Mouse (Mus musculus) forebrain, embryonic 11.5 days (tissue): Measurements from ENCODE around the gene Kcne2. TPM values are rescaled to one million over a fixed set of nuclear protein-coding genes. Genes with fewer than 3 reads are reported as not detected.

ENCODE experiments used
- ATAC-seq: fragments of 200-750 bp; cut with Nextera tagmentation; replicated peaks from 2 replicates; pipeline ENCODE4 v1.8.0; 2017; ENCODE audit warnings: moderate TSS enrichment; ENCODE audit not compliant: low FRiP score
- DNase-seq: peaks from one replicate; pipeline ENCODE4 v3.0.0-alpha.2; 2017; ENCODE audit warnings: low spot score
- H3K27ac ChIP-seq: fragments of 300-500 bp; sonication (generic); 2 replicates; pipeline ENCODE4 v1.5.1; 2014; ENCODE audit warnings: low read depth, low read length
- H3K27me3 ChIP-seq: fragments of 300-500 bp; sonication (generic); 2 replicates; pipeline ENCODE4 v1.6.1; 2014; ENCODE audit warnings: mild to moderate bottlenecking, low read length, mixed read lengths; ENCODE audit not compliant: control insufficient read depth, insufficient read depth
- H3K36me3 ChIP-seq: fragments of 300-500 bp; sonication (generic); 2 replicates; pipeline ENCODE4 v1.6.1; 2014; ENCODE audit warnings: mild to moderate bottlenecking, low read length, moderate library complexity, mixed read lengths; ENCODE audit not compliant: control insufficient read depth, insufficient read depth
- H3K4me1 ChIP-seq: fragments of 300-500 bp; sonication (generic); replicated peaks from 2 replicates; pipeline ENCODE4 v1.6.1; 2014; ENCODE audit warnings: low read length, mixed read lengths; ENCODE audit not compliant: control insufficient read depth, insufficient read depth
- H3K4me2 ChIP-seq: fragments of 300-500 bp; sonication (generic); 2 replicates; pipeline ENCODE4 v1.6.1; 2014; ENCODE audit warnings: low read depth, mild to moderate bottlenecking, low read length, moderate library complexity, mixed read lengths; ENCODE audit not compliant: severe bottlenecking
- H3K4me3 ChIP-seq: fragments of 300-500 bp; sonication (generic); 2 replicates; pipeline ENCODE4 v1.5.1; 2014; ENCODE audit warnings: low read depth, low read length
- H3K9ac ChIP-seq: fragments of 300-500 bp; sonication (generic); 2 replicates; pipeline ENCODE4 v1.6.1; 2014; ENCODE audit warnings: low read length
- H3K9me3 ChIP-seq: fragments of 300-500 bp; sonication (generic); 2 replicates; pipeline ENCODE4 v1.6.1; 2016; ENCODE audit warnings: low read length, mixed read lengths; ENCODE audit not compliant: control insufficient read depth
- WGBS: fragments of 180-500 bp; shearing (Covaris S2); extraction: QIAGEN DNeasy Blood & Tissue Kit; methylation state at CpG from one replicate; pipeline ENCODE4 v1.1.7; 2014; 5-methylcytosine and 5-hydroxymethylcytosine counted together
- polyA plus RNA-seq: library from polyadenylated mRNA; unstranded; fragments of >200 nt; fragmentation: Nextera tagmentation; extraction: Ambion mirVana; gene quantifications from 2 replicates; pipeline ENCODE4 v1.2.1, GENCODE M21; 2014

Gene Kcne2
- polyA plus RNA-seq, 1 experiment from 2014 or later: 0.45 TPM

DNA sequence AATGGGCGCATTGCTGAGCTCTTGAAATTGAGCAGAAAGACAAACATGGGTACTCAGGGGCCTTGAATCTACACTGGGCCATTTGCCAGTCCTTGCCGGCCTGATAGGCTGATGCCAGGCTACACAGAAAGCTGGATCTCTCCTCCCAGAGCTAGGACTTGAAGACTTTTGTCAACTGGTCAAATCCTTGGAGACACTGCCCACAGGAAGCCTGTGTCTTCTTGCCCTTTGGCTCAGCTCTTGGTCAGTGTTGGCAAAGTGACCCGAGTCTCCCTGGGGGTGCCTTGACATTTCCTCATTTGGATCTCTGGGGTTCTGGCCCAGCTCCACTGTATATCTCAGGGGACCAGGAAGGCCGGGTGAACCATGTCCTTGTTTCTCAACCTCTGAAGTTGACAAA is 16.7 kb upstream of the Kcne2 start:
- no peaks in the 10 kb centered on the region for H3K4me1 ChIP-seq
- no peak for ATAC-seq
- no peak overlapping the region for H3K4me2 ChIP-seq
- no peaks in the 10 kb centered on the region for H3K27me3 ChIP-seq
- no peaks in the 10 kb centered on the region for H3K36me3 ChIP-seq
- H3K9ac ChIP-seq: no peak overlapping the region
- H3K9me3 ChIP-seq: no peaks in the 10 kb centered on the region
- DNase-seq: no peak
- H3K27ac ChIP-seq: no peak overlapping the region
- H3K4me3 ChIP-seq: no peak overlapping the region
- WGBS: 89% methylated on average over 4 of the region's 4 CpGs

DNA sequence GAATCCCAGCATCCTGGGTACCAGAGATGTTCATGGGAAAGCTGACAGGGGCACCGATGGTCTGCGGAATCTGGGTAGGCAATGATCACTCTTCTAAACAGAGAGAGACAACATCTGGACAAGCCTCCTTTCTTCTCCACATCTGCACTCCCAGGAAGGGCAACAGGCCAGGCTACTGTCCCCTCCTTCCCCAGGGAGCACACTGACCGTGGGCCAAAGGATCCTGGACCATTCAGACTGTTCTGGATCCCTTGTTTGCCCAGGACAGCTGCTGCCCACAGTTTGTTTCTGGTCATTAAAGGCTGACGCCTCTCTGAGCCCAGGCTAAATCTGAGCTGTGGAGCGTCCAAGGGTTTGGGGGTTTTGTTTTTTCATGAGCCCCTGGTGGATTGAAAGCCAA is 9.5 kb upstream of the Kcne2 start:
- Histone ChIP-seq H3K36me3 (no peaks in the 10 kb centered on the region), H3K4me2 (no peak overlapping the region), H3K9me3 (no peaks in the 10 kb centered on the region), H3K4me1 (no peaks in the 10 kb centered on the region), H3K9ac (no peak overlapping the region), H3K27me3 (no peaks in the 10 kb centered on the region), H3K27ac (no peak overlapping the region), H3K4me3 (no peak overlapping the region)
- DNase-seq: no peak
- ATAC-seq: no peak
- 76% methylated on average over 5 of the region's 5 CpGs for WGBS

DNA sequence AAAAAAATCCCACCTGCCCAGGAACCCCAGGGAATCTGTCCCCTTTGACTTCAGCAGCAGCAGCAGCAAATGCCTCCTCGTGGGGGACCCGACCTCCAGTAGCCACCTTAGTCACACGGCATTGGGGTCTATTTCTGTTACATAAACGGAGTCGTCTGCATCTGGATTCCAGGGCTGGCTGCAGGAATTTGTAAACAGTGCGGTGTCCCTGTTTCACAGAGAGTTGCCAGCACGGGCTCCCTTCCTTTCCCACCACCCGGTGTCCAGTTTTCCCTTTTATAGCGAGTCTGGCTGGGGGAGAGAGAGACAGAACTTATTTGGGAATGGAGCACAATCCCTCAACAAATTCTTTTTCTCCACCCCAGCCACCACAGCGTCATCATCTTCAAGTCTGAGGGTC is 7.1 kb upstream of the Kcne2 start:
- 69% methylated on average over 10 of the region's 10 CpGs for WGBS
- Histone ChIP-seq H3K9ac (no peak overlapping the region), H3K27me3 (no peaks in the 10 kb centered on the region), H3K36me3 (no peaks in the 10 kb centered on the region), H3K4me2 (no peak overlapping the region), H3K4me3 (no peak overlapping the region), H3K27ac (no peak overlapping the region), H3K9me3 (no peaks in the 10 kb centered on the region), H3K4me1 (no peaks in the 10 kb centered on the region)
- no peak for ATAC-seq
- no peak for DNase-seq

DNA sequence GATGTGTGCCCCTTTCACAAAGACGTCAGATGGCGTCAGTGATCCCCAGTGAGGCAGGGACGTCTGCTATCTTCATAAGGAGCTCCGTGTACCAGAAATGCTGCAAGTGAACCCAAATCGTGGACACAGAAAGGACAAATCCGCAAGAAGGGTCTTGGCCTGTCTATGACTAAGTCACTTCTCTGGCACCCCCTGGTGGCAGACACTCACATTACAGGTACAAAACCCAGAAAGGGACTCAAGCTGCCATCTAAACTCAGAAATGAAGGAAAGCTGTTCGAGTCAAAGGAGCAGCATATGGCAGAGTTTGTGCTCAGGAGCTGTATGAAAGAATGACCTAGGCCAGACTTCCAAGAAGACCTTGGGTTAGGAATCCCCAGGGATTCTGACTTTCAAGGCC is 5.6 kb upstream of the Kcne2 start:
- no peak overlapping the region for H3K27ac ChIP-seq
- no peaks in the 10 kb centered on the region for H3K36me3 ChIP-seq
- DNase-seq (peak; percentile 91), ATAC-seq (no peak)
- H3K4me2 ChIP-seq: no peak overlapping the region
- no peaks in the 10 kb centered on the region for H3K9me3 ChIP-seq
- no peak overlapping the region for H3K9ac ChIP-seq
- no peaks in the 10 kb centered on the region for H3K27me3 ChIP-seq
- no peaks in the 10 kb centered on the region for H3K4me1 ChIP-seq
- H3K4me3 ChIP-seq: no peak overlapping the region
- WGBS: 13% methylated on average over 7 of the region's 7 CpGs

DNA sequence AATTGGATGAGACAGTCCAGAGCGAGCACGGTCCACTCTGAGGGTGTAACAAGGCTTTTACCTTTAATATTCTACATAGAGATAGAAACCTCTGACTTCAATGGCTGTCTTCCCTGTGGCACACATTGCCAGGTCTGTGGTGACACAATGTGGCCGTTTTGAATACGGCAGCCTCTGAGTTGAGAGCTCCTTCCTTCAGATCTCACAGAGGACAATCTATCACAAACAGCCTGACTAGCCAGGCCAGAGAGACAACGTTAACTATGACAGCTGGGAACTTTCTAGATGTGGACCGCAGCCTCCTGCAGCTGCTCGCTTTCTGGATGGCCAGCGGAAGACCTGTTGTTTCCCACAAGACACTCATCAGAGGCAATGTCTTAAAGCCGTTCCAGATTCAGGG is 3.4 kb upstream of the Kcne2 start:
- 92% methylated on average over 9 of the region's 9 CpGs for WGBS
- H3K9ac ChIP-seq: no peak overlapping the region
- H3K9me3 ChIP-seq: no peaks in the 10 kb centered on the region
- H3K27me3 ChIP-seq: no peaks in the 10 kb centered on the region
- H3K27ac ChIP-seq: no peak overlapping the region
- no peaks in the 10 kb centered on the region for H3K4me1 ChIP-seq
- H3K4me3 ChIP-seq: no peak overlapping the region
- ATAC-seq (no peak), DNase-seq (no peak)
- no peaks in the 10 kb centered on the region for H3K36me3 ChIP-seq
- H3K4me2 ChIP-seq: no peak overlapping the region

DNA sequence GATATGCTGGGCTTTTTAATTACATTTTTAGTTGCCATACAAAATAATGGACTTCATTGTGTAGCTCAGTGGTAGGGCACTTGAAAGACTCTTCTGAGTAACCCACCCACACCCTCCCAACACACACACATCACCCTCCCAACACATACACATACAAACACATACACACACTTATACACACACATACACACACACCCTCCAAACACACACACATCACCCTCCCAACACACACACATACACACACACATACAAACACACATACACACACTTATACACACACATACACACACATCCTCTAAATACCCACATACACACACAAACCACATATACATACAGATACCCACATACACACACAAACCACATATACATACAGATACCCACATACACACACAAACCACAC is 2.1 kb upstream of the Kcne2 start:
- H3K27me3 ChIP-seq: no peaks in the 10 kb centered on the region
- no peak overlapping the region for H3K4me3 ChIP-seq
- peaks cover 3% of the 10 kb centered on the region; the same call in 1 of the 2 replicates for H3K4me1 ChIP-seq
- H3K9ac ChIP-seq: no peak overlapping the region
- H3K9me3 ChIP-seq: no peaks in the 10 kb centered on the region
- no peak; the same call in 1 of the 2 replicates for ATAC-seq
- H3K27ac ChIP-seq: no peak overlapping the region
- H3K36me3 ChIP-seq: no peaks in the 10 kb centered on the region
- DNase-seq: no peak
- H3K4me2 ChIP-seq: no peak overlapping the region

DNA sequence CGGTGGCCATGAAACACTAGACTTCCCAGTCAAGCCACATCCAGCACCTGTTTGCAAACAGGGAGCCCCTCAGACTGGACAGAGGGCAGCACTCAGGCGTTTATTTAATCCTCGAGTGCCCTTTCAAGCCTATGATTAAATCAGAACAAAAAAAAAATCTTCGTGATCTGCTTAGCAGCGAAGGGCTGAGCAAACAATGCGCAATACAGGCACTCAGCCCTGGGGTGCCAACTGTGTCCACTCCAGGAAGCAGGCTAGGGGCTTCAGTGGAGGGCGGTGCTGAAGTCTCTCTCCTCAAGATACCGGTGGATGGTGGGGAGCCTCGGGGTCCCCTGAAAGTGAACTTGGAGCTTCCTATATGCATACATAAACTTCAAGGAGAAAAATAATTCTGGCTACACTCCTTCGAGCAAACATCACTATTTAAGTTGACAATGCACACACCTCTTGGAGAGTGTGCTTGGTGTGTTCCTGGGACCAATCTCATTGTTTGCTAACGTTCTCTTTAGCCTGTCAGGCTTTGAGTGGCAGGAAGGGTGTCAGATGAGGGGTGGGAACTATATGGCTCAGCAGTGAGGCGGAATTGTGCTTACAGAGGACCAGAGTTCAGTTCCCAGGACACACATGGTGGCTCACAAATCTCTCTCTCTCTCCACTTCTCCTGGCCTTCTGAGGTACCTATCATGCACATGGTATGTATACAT is 2.2 kb downstream of the Kcne2 start:
- 43% methylated on average over 12 of the region's 12 CpGs for WGBS
- no peak for DNase-seq
- no peak overlapping the region for H3K27ac ChIP-seq
- H3K9me3 ChIP-seq: no peaks in the 10 kb centered on the region
- no peak overlapping the region for H3K4me3 ChIP-seq
- no peaks in the 10 kb centered on the region for H3K36me3 ChIP-seq
- H3K27me3 ChIP-seq: no peaks in the 10 kb centered on the region
- peaks cover 3% of the 10 kb centered on the region; the same call in 1 of the 2 replicates for H3K4me1 ChIP-seq
- no peak overlapping the region for H3K9ac ChIP-seq
- H3K4me2 ChIP-seq: no peak overlapping the region
- no peak for ATAC-seq

DNA sequence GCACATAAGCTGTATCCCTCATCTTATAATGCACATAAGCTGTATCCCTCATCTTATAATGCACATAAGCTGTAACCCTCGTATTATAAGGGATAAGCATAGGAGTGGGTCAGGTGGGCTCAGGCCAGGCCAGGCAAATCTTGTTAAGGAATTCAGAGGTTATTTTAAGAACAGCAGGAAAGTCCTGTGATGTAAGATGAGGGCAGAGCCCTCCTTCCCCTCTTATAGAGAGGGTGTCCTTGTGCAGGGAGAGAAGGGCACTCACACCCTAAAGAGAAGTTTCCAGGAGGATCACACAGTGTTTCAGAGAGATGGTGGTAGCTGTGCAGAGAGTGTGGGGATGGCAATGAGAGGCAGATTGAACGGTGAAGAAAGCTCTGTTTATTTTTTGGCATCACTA is 3.1 kb downstream of the Kcne2 start:
- Histone ChIP-seq H3K4me3 (no peak overlapping the region), H3K27ac (no peak overlapping the region), H3K4me2 (no peak overlapping the region), H3K36me3 (no peaks in the 10 kb centered on the region), H3K9ac (no peak overlapping the region), H3K4me1 (peaks cover 3% of the 10 kb centered on the region; the same call in 1 of the 2 replicates), H3K9me3 (no peaks in the 10 kb centered on the region), H3K27me3 (no peaks in the 10 kb centered on the region)
- DNase-seq (no peak), ATAC-seq (no peak)
- WGBS: 78% methylated on average over 2 of the region's 2 CpGs
